Mouse (Mus musculus) neural tube, embryonic 11.5 days (tissue): ENCODE results near the gene Zfp712. TPM values are rescaled to one million over a fixed set of nuclear protein-coding genes. Genes with fewer than 3 reads are reported as not detected.

ENCODE experiments used
- ATAC-seq: fragments of 200-750 bp; cut with Nextera tagmentation; 2 replicates; pipeline ENCODE4 v1.8.0; 2017; ENCODE audit warnings: moderate number of reproducible peaks, mild to moderate bottlenecking, moderate TSS enrichment, moderate library complexity; ENCODE audit not compliant: insufficient read depth, low FRiP score, low TSS enrichment
- DNase-seq: peaks from one replicate; pipeline ENCODE4 v3.0.0-alpha.2; 2015; ENCODE audit warnings: low spot score
- H3K27ac ChIP-seq: fragments of 300-500 bp; sonication (generic); 2 replicates; pipeline ENCODE4 v1.5.1; 2014; ENCODE audit warnings: low read depth, mild to moderate bottlenecking, low read length
- H3K27me3 ChIP-seq: fragments of 300-500 bp; sonication (generic); 2 replicates; pipeline ENCODE4 v1.6.1; 2014; ENCODE audit warnings: mild to moderate bottlenecking, low read length, mixed read lengths; ENCODE audit not compliant: control insufficient read depth, insufficient read depth
- H3K36me3 ChIP-seq: fragments of 300-500 bp; sonication (generic); 2 replicates; pipeline ENCODE4 v1.6.1; 2014; ENCODE audit warnings: mild to moderate bottlenecking, low read length, moderate library complexity, mixed read lengths; ENCODE audit not compliant: control insufficient read depth, insufficient read depth
- H3K4me1 ChIP-seq: fragments of 300-500 bp; sonication (generic); 2 replicates; pipeline ENCODE4 v1.6.1; 2014; ENCODE audit warnings: low read length, mixed read lengths; ENCODE audit not compliant: control insufficient read depth, insufficient read depth
- H3K4me2 ChIP-seq: fragments of 300-500 bp; sonication (generic); 2 replicates; pipeline ENCODE4 v1.6.1; 2014; ENCODE audit warnings: low read depth, mild to moderate bottlenecking, moderate library complexity
- H3K4me3 ChIP-seq: fragments of 300-500 bp; sonication (generic); 2 replicates; pipeline ENCODE4 v1.5.1; 2014; ENCODE audit warnings: low read depth, low read length
- H3K9ac ChIP-seq: fragments of 300-500 bp; sonication (generic); 2 replicates; pipeline ENCODE4 v1.6.1; 2014; ENCODE audit warnings: mild to moderate bottlenecking, low read length
- H3K9me3 ChIP-seq: fragments of 300-500 bp; sonication (generic); 2 replicates; pipeline ENCODE4 v1.6.1; 2016; ENCODE audit warnings: low read length; ENCODE audit not compliant: control insufficient read depth
- WGBS: fragments of 180-500 bp; shearing (Covaris S2); extraction: QIAGEN DNeasy Blood & Tissue Kit; methylation state at CpG from one replicate; pipeline ENCODE4 v1.1.7; 2014; 5-methylcytosine and 5-hydroxymethylcytosine counted together
- polyA plus RNA-seq: library from polyadenylated mRNA; unstranded; fragments of >200 nt; fragmentation: Nextera tagmentation; extraction: Ambion mirVana; gene quantifications from 2 replicates; pipeline ENCODE4 v1.2.1, GENCODE M21; 2014

The Zfp712 gene
- 5.2 and 7.2 TPM in 2 replicates for polyA plus RNA-seq

DNA sequence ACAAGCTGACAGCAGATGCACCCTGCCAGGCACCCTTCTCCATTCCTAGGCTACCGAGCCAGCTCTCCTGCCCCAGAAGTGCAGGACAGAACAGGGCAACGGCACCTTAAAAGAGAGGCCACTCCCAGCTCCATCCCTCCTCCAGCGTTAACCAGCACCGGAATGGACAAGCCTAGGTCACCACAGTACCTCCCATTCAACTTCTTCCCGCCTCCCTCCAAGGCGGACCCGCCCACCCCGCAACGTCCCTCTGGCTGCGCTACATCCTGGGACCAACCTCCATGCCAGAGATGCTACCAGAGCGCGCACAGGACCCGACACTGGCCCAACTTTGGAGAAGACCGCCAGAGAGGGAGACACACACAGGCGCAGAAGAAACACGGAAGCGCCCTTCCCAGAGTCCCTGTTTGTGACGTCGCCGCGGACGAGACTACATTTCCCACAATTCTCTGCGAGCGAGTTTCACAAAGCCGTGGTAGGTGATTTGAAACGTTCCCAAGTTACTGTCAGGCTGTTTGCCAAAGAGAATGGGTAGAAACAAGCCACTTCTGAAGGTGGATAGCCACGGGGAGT lies at the start of gene Zfp712:
Zfp712 (minus strand) TSS at position 385 of the 573 bp plus-strand sequence.
- Histone ChIP-seq H3K9me3 (no peaks in the 10 kb centered on the region; the same call in 1 of the 2 replicates), H3K9ac (peak within 1 kb of the TSS; percentile 60), H3K4me2 (peak within 1 kb of the TSS; percentile 51), H3K36me3 (no peaks in the 10 kb centered on the region; the same call in 1 of the 2 replicates), H3K27ac (no peak within 1 kb of the TSS), H3K4me1 (peaks cover 3% of the 10 kb centered on the region; the same call in 1 of the 2 replicates), H3K27me3 (no peaks in the 10 kb centered on the region), H3K4me3 (peak within 1 kb of the TSS; percentile 64)
- ATAC-seq (peak; percentile 94), DNase-seq (peak; percentile 91)
- under 1% methylated on average over 27 of the region's 27 CpGs for WGBS

DNA sequence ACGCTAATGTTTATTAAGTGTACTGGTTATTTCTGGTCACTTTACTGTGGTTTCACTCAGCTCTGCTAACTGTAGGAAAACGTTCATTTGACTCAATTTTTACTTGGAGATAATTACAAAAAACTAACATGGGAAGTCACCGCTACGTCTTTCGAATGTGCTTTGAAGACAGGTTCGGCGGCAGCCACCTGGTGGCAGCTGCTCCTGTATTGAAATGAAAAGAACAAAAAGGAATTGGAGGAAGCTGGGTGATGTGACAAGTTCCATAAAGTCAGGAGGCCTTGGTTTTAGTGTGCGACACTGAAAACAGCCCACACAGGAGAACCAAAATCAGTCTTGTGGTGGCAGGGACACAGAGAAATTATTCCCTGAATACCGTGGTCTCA lies 47.8 kb upstream of the Zfp712 start:
- no peak for DNase-seq
- Histone ChIP-seq H3K4me2 (peak overlapping the region; percentile 73), H3K27ac (no peak overlapping the region), H3K4me1 (no peaks in the 10 kb centered on the region), H3K27me3 (no peaks in the 10 kb centered on the region), H3K4me3 (peak overlapping the region; percentile 59), H3K36me3 (no peaks in the 10 kb centered on the region), H3K9ac (no peak overlapping the region; the same call in 1 of the 2 replicates), H3K9me3 (no peaks in the 10 kb centered on the region)
- ATAC-seq = peak; percentile 55; the same call in 1 of the 2 replicates
- WGBS = 7% methylated on average over 9 of the region's 9 CpGs

DNA sequence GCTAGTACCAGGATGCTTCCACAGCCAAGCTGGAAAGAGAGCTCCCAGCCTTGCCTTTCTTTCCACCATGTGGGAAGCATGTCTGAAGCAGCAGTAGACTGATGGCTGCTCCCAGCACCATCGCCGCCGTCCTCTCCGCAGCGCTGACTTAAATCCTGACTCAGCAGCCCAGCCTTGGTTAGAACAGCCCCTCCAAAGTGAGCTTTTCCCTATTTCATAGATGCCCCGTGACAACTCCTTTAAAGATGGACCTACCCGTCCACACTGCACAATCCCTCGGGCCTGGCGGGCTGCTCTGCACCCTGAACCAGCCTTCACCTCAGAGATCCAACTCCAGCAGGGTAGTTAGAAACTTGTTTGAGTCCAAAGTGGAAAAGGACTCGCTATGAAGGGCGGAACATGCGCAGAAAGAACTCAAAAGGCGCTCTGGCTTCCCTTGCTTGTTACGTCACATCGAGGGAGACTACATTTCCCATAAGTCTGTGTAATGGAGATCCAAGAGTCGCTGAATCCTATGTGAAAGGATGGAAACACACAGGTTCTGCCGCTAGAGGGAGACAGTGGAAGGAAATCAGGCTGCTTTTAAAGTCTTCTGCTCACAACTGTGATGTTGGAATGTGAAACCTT lies 47.3 kb upstream of the Zfp712 start, which contains the start of gene Gm28557:
Gm28557 (minus strand) TSS at position 411 of the 627 bp plus-strand sequence.
- H3K4me2 ChIP-seq = peak within 1 kb of the TSS; percentile 73
- no peak within 1 kb of the TSS for H3K27ac ChIP-seq
- 0% methylated on average over 17 of the region's 17 CpGs for WGBS
- peak within 1 kb of the TSS; percentile 59 for H3K4me3 ChIP-seq
- H3K9ac ChIP-seq = peak within 1 kb of the TSS; percentile 71
- no peaks in the 10 kb centered on the region for H3K27me3 ChIP-seq
- DNase-seq (peak; percentile 85), ATAC-seq (peak; percentile 98)
- no peaks in the 10 kb centered on the region for H3K36me3 ChIP-seq
- H3K4me1 ChIP-seq = no peaks in the 10 kb centered on the region
- H3K9me3 ChIP-seq = no peaks in the 10 kb centered on the region

DNA sequence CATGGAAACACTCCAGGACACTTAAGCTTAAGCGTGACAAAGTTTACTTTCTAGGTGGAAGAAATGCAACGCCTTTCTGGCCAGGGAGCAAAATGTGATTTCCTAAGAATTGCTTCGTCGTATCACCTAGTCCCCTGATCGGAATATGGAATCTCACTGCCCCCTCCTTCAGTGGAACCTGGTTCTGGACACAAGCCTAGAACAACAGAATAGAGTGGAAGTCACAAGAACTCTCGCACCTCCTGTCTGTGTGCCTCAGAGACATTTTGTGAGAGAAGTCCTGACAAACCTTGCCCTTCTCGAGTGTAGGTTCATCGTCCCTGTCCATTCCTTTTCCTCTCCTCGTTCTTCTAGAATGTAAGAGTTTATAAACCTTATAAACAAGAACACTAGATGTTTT lies 46.7 kb upstream of the Zfp712 start:
- Histone ChIP-seq H3K4me3 (peak overlapping the region; percentile 59), H3K4me1 (no peaks in the 10 kb centered on the region), H3K4me2 (peak overlapping the region; percentile 73), H3K9me3 (no peaks in the 10 kb centered on the region), H3K27me3 (no peaks in the 10 kb centered on the region), H3K36me3 (no peaks in the 10 kb centered on the region), H3K9ac (peak overlapping the region; percentile 71), H3K27ac (no peak overlapping the region)
- ATAC-seq = no peak
- WGBS = 65% methylated on average over 9 of the region's 9 CpGs
- no peak for DNase-seq

DNA sequence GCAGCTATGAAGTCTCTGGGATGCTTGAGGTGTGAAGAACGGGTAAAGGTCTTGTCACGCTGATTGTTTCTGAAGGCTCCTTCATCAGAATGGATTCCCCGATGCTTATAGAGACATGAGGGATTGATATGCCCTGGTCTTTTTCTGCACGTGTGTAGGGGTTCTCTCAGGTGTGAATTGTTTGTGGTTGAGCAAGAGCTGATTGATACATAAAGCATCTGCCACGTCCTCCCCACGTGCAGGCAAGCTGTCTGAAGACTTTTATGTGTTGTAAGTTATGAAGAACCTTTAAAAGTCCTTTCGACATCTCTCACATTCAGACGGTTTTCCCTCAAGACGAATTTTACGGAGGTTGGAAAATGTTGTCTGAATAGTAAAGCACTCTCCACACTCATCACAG lies 36.9 kb upstream of the Zfp712 start, which contains the start of gene Zfp708:
Zfp708 (minus strand) TSS at position 101 of the 400 bp plus-strand sequence.
- WGBS = 89% methylated on average over 10 of the region's 10 CpGs
- Histone ChIP-seq H3K4me1 (no peaks in the 10 kb centered on the region), H3K4me3 (no peak within 1 kb of the TSS), H3K9me3 (no peaks in the 10 kb centered on the region), H3K27ac (no peak within 1 kb of the TSS), H3K4me2 (no peak within 1 kb of the TSS), H3K36me3 (no peaks in the 10 kb centered on the region), H3K27me3 (no peaks in the 10 kb centered on the region), H3K9ac (no peak within 1 kb of the TSS)
- no peak for DNase-seq
- no peak for ATAC-seq

DNA sequence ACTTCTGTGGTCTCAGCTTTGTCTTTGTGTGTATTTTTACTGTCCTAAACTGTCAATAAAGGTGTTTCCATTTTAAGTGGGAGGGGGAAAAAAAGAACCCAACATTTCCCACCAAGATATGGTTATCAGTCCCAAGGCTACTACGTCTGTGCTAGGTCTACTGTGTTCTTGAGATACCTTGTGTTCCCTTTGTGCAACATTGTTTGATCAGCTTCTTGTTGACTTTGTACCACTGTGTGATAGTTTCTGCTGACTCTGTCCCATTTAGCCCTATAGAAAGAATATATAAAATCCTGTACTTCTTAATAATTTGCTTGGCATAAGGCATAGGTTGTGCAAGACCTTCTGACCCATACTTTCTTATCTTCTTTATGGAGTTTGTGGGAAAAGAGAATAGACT lies 29.2 kb upstream of the Zfp712 start:
- no peaks in the 10 kb centered on the region for H3K27me3 ChIP-seq
- H3K27ac ChIP-seq = no peak overlapping the region
- no peaks in the 10 kb centered on the region for H3K9me3 ChIP-seq
- ATAC-seq (no peak), DNase-seq (no peak)
- no peaks in the 10 kb centered on the region for H3K36me3 ChIP-seq
- H3K4me2 ChIP-seq = no peak overlapping the region
- H3K4me3 ChIP-seq = no peak overlapping the region
- H3K4me1 ChIP-seq = no peaks in the 10 kb centered on the region
- 97% methylated on average over 1 of the region's 1 CpGs for WGBS
- no peak overlapping the region for H3K9ac ChIP-seq

DNA sequence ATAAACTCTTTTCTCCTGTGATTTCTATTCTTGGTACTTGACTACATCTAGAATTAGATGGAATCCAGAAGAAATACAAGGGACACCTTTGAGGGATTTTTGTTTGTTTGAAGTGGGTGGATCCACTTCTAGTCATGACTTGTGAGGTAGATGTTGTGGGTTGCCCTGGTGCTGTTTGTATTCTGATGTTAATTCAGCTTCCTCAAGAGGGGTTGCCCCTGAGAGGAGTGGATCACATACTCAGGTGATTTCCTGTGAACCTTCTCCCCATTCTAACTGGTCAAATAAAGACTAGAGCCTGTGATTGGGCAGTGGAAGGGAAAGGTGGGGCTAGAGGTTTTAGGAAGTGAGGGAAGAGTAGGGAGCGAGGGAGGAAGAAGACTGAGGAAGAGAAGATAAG lies 21.0 kb upstream of the Zfp712 start:
- no peak overlapping the region for H3K4me3 ChIP-seq
- no peaks in the 10 kb centered on the region for H3K36me3 ChIP-seq
- no peak overlapping the region for H3K27ac ChIP-seq
- no peaks in the 10 kb centered on the region for H3K27me3 ChIP-seq
- no peak overlapping the region for H3K4me2 ChIP-seq
- ATAC-seq (no peak), DNase-seq (no peak)
- H3K4me1 ChIP-seq = no peaks in the 10 kb centered on the region
- WGBS = 61% methylated on average over 1 of the region's 1 CpGs
- no peak overlapping the region for H3K9ac ChIP-seq
- H3K9me3 ChIP-seq = no peaks in the 10 kb centered on the region

DNA sequence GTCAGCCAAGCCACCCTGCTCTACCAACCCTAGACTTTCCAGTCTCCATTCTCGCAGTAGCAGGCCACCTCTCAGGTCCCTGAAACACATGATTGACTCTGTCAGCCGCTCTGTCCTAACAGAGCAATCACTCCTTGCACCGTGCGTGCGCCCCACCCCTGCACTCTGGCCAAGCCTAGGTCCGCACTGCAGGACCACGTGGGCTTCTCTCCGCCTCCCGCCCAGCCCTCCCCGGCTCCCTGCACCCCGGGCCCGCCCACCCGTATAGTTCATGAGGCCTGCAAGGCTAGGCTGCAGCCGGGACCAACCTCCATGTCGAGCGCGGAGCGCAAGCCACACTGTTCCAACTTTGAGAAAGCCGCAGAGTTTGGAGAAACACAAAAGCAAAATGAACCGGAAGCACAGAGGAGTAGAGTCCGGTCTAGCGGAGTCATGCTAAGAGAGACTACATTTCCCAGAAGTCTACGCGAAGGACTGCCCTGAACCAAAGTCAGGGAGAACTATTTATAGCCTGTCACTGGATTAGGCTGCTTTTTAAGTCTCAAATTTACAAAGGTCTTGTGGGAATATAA lies 20.3 kb upstream of the Zfp712 start:
- WGBS = 1% methylated on average over 24 of the region's 24 CpGs
- no peaks in the 10 kb centered on the region for H3K36me3 ChIP-seq
- DNase-seq = peak; percentile 78
- ATAC-seq = peak; percentile 99
- H3K4me2 ChIP-seq = peak overlapping the region; percentile 67
- peak overlapping the region; percentile 76 for H3K27ac ChIP-seq
- no peaks in the 10 kb centered on the region for H3K9me3 ChIP-seq
- H3K4me3 ChIP-seq = peak overlapping the region; percentile 63
- peak overlapping the region; percentile 62 for H3K9ac ChIP-seq
- H3K4me1 ChIP-seq = no peaks in the 10 kb centered on the region
- no peaks in the 10 kb centered on the region for H3K27me3 ChIP-seq
